Mouse (Mus musculus): ENCODE data around the gene Chad. TPM values are rescaled to one million over a fixed set of nuclear protein-coding genes. Genes with fewer than 3 reads are reported as not detected.

Chad gene
- polyA plus RNA-seq (2015; fragmentation: Nextera tagmentation; extraction: Ambion mirVana) = 0.39 and 0.72 TPM in 2 replicates

GRCm38 (mm10) chr11:94564437-94565150 is at the start of gene Chad:
Gene Chad (plus strand): TSS chr11:94565047.
- 4% methylated on average over 33 of the region's 35 CpGs for WGBS

DNA sequence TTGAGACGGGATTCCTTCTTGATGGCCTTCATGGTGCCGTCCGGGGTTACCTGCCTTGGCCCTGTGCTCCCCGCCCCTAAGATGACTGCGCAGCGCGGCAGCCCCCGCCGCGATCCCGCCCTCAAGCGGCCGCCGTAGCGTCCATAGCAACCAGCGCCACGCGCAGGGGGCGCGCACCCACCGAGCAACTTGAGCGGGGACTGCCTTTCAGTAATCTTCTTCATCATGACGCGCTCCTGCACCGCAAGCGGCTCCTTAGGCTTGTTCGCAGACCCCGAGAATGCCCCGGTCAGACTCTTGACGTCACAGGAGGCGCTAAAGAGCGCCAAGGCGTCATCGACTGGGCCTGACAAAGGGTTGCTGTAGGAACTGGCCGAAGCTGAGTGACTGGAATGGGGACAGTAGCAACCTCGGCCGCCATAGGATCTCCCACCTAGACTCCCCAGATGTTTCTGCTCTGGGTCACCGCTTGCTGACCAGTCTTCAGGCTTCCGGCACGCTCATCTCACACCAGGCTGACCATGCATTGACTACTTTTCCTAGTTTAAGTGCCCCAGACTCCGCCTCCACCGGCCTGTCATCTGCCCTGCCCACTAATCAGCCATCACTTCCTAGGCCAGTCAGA is 43.5 kb upstream of the Chad start, which contains the start of gene Mycbpap:
Gene Mycbpap, minus strand, starts transcription at position 524 of the 625 bp plus-strand sequence.
- H3K9me3 ChIP-seq (ENCODE audit: control insufficient read depth, low read length) = no peaks in the 10 kb centered on the region
- peak within 1 kb of the TSS; percentile 40; the same call in 1 of the 2 replicates for H3K27ac ChIP-seq (ENCODE audit: low read depth, low read length)
- peak within 1 kb of the TSS; percentile 57 for H3K4me3 ChIP-seq (ENCODE audit: low read length)

More at GRCm38 (mm10) chr11:94564437-94565150, at the start of gene Chad:
- Histone ChIP-seq H3K4me2 (ENCODE audit: low read length) (peak within 1 kb of the TSS; percentile 55), H3K27ac (ENCODE audit: low read depth, low read length) (no peak within 1 kb of the TSS), H3K27me3 (replicated peaks; ENCODE audit: control insufficient read depth, insufficient read depth, low read length) (peaks cover 23% of the 10 kb centered on the region), H3K4me3 (ENCODE audit: low read length) (peak within 1 kb of the TSS; percentile 34), H3K36me3 (ENCODE audit: control insufficient read depth, insufficient read depth, low read length) (no peaks in the 10 kb centered on the region), H3K4me1 (ENCODE audit: control insufficient read depth, insufficient read depth, low read depth, low read length) (peaks cover 12% of the 10 kb centered on the region), H3K9ac (ENCODE audit: low read depth, low read length) (no peak within 1 kb of the TSS; the same call in 1 of the 2 replicates), H3K9me3 (ENCODE audit: control insufficient read depth, low read length) (no peaks in the 10 kb centered on the region)
- ATAC-seq = no peak

GRCm38 (mm10) chr11:94526171-94526879 is 38.5 kb upstream of the Chad start:
- no peak overlapping the region for H3K4me3 ChIP-seq (ENCODE audit: low read length)
- no peaks in the 10 kb centered on the region for H3K4me1 ChIP-seq (ENCODE audit: control insufficient read depth, insufficient read depth, low read depth, low read length)
- no peak overlapping the region for H3K9ac ChIP-seq (ENCODE audit: low read depth, low read length)
- ATAC-seq = no peak
- no peak overlapping the region for H3K27ac ChIP-seq (ENCODE audit: low read depth, low read length)
- 39% methylated on average over 9 of the region's 9 CpGs for WGBS
- no peaks in the 10 kb centered on the region for H3K36me3 ChIP-seq (ENCODE audit: control insufficient read depth, insufficient read depth, low read length)
- H3K27me3 ChIP-seq (replicated peaks; ENCODE audit: control insufficient read depth, insufficient read depth, low read length) = no peaks in the 10 kb centered on the region
- H3K4me2 ChIP-seq (ENCODE audit: low read length) = no peak overlapping the region
- no peaks in the 10 kb centered on the region for H3K9me3 ChIP-seq (ENCODE audit: control insufficient read depth, low read length)

More for the DNA sequence above, 43.5 kb upstream of the Chad start, which contains the start of gene Mycbpap:
- 1% methylated on average over 42 of the region's 42 CpGs for WGBS
- Histone ChIP-seq H3K9ac (ENCODE audit: low read depth, low read length) (peak within 1 kb of the TSS; percentile 71), H3K27me3 (replicated peaks; ENCODE audit: control insufficient read depth, insufficient read depth, low read length) (no peaks in the 10 kb centered on the region), H3K36me3 (ENCODE audit: control insufficient read depth, insufficient read depth, low read length) (no peaks in the 10 kb centered on the region), H3K4me1 (ENCODE audit: control insufficient read depth, insufficient read depth, low read depth, low read length) (no peaks in the 10 kb centered on the region), H3K4me2 (ENCODE audit: low read length) (peak within 1 kb of the TSS; percentile 93)
- ATAC-seq = peak; percentile 90

DNA sequence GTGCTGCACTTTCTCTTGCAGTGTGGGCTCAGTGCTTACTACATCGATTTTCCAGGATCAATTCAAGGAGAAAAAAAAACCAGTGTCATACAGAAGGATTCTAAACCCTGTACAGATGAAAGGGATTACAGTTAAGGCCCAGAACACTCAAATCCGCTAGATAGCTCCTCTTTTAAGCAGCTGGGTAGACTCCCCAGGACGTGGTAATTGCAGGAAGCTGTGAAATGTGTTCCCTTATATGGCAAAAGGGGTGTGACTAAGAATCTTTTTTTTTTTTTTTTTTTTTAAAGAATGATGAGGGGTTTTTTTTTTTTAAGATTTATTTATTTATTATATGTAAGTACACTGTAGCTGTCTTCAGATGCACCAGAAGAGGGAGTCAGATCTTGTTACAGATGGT is 36.0 kb upstream of the Chad start:
- H3K4me3 ChIP-seq (ENCODE audit: low read length) = no peak overlapping the region
- no peak overlapping the region for H3K4me2 ChIP-seq (ENCODE audit: low read length)
- no peaks in the 10 kb centered on the region for H3K36me3 ChIP-seq (ENCODE audit: control insufficient read depth, insufficient read depth, low read length)
- H3K27me3 ChIP-seq (replicated peaks; ENCODE audit: control insufficient read depth, insufficient read depth, low read length) = no peaks in the 10 kb centered on the region
- no peaks in the 10 kb centered on the region for H3K4me1 ChIP-seq (ENCODE audit: control insufficient read depth, insufficient read depth, low read depth, low read length)
- 46% methylated on average over 3 of the region's 3 CpGs for WGBS
- no peak for ATAC-seq
- no peak overlapping the region for H3K9ac ChIP-seq (ENCODE audit: low read depth, low read length)
- H3K9me3 ChIP-seq (ENCODE audit: control insufficient read depth, low read length) = no peaks in the 10 kb centered on the region
- H3K27ac ChIP-seq (ENCODE audit: low read depth, low read length) = no peak overlapping the region

DNA sequence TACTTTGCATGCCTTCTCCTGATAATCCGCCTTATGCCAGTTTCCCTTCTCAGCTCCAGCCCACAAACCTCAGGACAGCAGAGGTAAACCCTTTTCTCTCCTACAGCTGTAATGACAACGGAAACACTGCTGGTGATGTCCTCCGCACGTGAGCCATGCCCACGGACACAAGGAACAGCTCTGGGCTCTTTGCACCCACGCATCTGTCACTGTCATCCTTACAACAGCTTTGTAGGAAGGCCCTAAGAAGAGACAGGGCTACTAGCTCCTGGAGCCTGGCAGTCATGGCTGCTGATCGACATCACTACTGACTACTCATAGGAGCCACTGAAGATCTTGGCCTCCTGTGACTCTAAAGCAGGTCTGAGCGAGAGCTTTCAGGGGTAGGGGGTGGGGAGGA is 31.7 kb upstream of the Chad start:
- WGBS = 73% methylated on average over 8 of the region's 8 CpGs

GRCm38 (mm10) chr11:94538733-94539292 is 26.0 kb upstream of the Chad start:
- Histone ChIP-seq H3K4me2 (ENCODE audit: low read length) (no peak overlapping the region), H3K4me3 (ENCODE audit: low read length) (no peak overlapping the region), H3K27me3 (replicated peaks; ENCODE audit: control insufficient read depth, insufficient read depth, low read length) (no peaks in the 10 kb centered on the region), H3K9me3 (ENCODE audit: control insufficient read depth, low read length) (no peaks in the 10 kb centered on the region), H3K36me3 (ENCODE audit: control insufficient read depth, insufficient read depth, low read length) (no peaks in the 10 kb centered on the region), H3K27ac (ENCODE audit: low read depth, low read length) (no peak overlapping the region), H3K9ac (ENCODE audit: low read depth, low read length) (no peak overlapping the region), H3K4me1 (ENCODE audit: control insufficient read depth, insufficient read depth, low read depth, low read length) (no peaks in the 10 kb centered on the region)
- ATAC-seq = no peak
- WGBS = 75% methylated on average over 8 of the region's 8 CpGs

More for the DNA sequence above, 31.7 kb upstream of the Chad start:
- H3K9me3 ChIP-seq (ENCODE audit: control insufficient read depth, low read length) = no peaks in the 10 kb centered on the region
- no peak for ATAC-seq
- H3K4me1 ChIP-seq (ENCODE audit: control insufficient read depth, insufficient read depth, low read depth, low read length) = no peaks in the 10 kb centered on the region
- H3K27ac ChIP-seq (ENCODE audit: low read depth, low read length) = no peak overlapping the region
- H3K27me3 ChIP-seq (replicated peaks; ENCODE audit: control insufficient read depth, insufficient read depth, low read length) = no peaks in the 10 kb centered on the region
- no peaks in the 10 kb centered on the region for H3K36me3 ChIP-seq (ENCODE audit: control insufficient read depth, insufficient read depth, low read length)
- no peak overlapping the region for H3K4me2 ChIP-seq (ENCODE audit: low read length)
- H3K9ac ChIP-seq (ENCODE audit: low read depth, low read length) = no peak overlapping the region
- no peak overlapping the region for H3K4me3 ChIP-seq (ENCODE audit: low read length)

GRCm38 (mm10) chr11:94539761-94540160 is 25.1 kb upstream of the Chad start:
- H3K4me1 ChIP-seq (ENCODE audit: control insufficient read depth, insufficient read depth, low read depth, low read length) = no peaks in the 10 kb centered on the region
- H3K27me3 ChIP-seq (replicated peaks; ENCODE audit: control insufficient read depth, insufficient read depth, low read length) = no peaks in the 10 kb centered on the region
- H3K4me3 ChIP-seq (ENCODE audit: low read length) = no peak overlapping the region
- WGBS = 79% methylated on average over 7 of the region's 7 CpGs
- H3K9me3 ChIP-seq (ENCODE audit: control insufficient read depth, low read length) = no peaks in the 10 kb centered on the region
- H3K36me3 ChIP-seq (ENCODE audit: control insufficient read depth, insufficient read depth, low read length) = no peaks in the 10 kb centered on the region
- no peak overlapping the region for H3K4me2 ChIP-seq (ENCODE audit: low read length)
- no peak overlapping the region for H3K9ac ChIP-seq (ENCODE audit: low read depth, low read length)
- ATAC-seq = no peak
- no peak overlapping the region for H3K27ac ChIP-seq (ENCODE audit: low read depth, low read length)

- 87% methylated on average over 4 of the region's 4 CpGs for WGBS
- H3K9me3 ChIP-seq (ENCODE audit: control insufficient read depth, low read length) = no peaks in the 10 kb centered on the region
- no peak for ATAC-seq
Observed at GRCm38 (mm10) chr11:94542400-94542799, 22.4 kb upstream of the Chad start.

GRCm38 (mm10) chr11:94543344-94543743 is 21.5 kb upstream of the Chad start:
- no peak for ATAC-seq
- H3K9ac ChIP-seq (ENCODE audit: low read depth, low read length) = no peak overlapping the region
- 86% methylated on average over 12 of the region's 12 CpGs for WGBS
- H3K4me1 ChIP-seq (ENCODE audit: control insufficient read depth, insufficient read depth, low read depth, low read length) = peaks cover 5% of the 10 kb centered on the region
- no peak overlapping the region for H3K27ac ChIP-seq (ENCODE audit: low read depth, low read length)
- no peak overlapping the region for H3K4me2 ChIP-seq (ENCODE audit: low read length)
- no peaks in the 10 kb centered on the region for H3K36me3 ChIP-seq (ENCODE audit: control insufficient read depth, insufficient read depth, low read length)
- no peak overlapping the region for H3K4me3 ChIP-seq (ENCODE audit: low read length)
- H3K27me3 ChIP-seq (replicated peaks; ENCODE audit: control insufficient read depth, insufficient read depth, low read length) = no peaks in the 10 kb centered on the region
- no peaks in the 10 kb centered on the region for H3K9me3 ChIP-seq (ENCODE audit: control insufficient read depth, low read length)

More at GRCm38 (mm10) chr11:94542400-94542799, 22.4 kb upstream of the Chad start:
- no peak overlapping the region for H3K9ac ChIP-seq (ENCODE audit: low read depth, low read length)
- H3K27ac ChIP-seq (ENCODE audit: low read depth, low read length) = no peak overlapping the region
- H3K4me3 ChIP-seq (ENCODE audit: low read length) = no peak overlapping the region
- no peaks in the 10 kb centered on the region for H3K27me3 ChIP-seq (replicated peaks; ENCODE audit: control insufficient read depth, insufficient read depth, low read length)
- H3K4me1 ChIP-seq (ENCODE audit: control insufficient read depth, insufficient read depth, low read depth, low read length) = no peaks in the 10 kb centered on the region
- H3K4me2 ChIP-seq (ENCODE audit: low read length) = no peak overlapping the region
- no peaks in the 10 kb centered on the region for H3K36me3 ChIP-seq (ENCODE audit: control insufficient read depth, insufficient read depth, low read length)
